Mouse (Mus musculus) stomach, postnatal 0 days (tissue): Measurements from ENCODE around the gene Hoxb6. TPM values are rescaled to one million over a fixed set of nuclear protein-coding genes. Genes with fewer than 3 reads are reported as not detected.

Source experiments
- ATAC-seq: fragments of 200-750 bp; cut with Nextera tagmentation; 2 replicates; pipeline ENCODE4 v1.8.0; 2017; ENCODE audit not compliant: low FRiP score, low TSS enrichment
- DNase-seq: peaks from one replicate; pipeline ENCODE4 v3.0.0-alpha.2; 2016; ENCODE audit warnings: low spot score
- H3K27ac ChIP-seq: fragments of 300-500 bp; sonication (generic); replicated peaks from 2 replicates; pipeline ENCODE4 v1.5.1; 2014; ENCODE audit warnings: mild to moderate bottlenecking, control low read depth
- H3K27me3 ChIP-seq: fragments of 300-500 bp; sonication (generic); 2 replicates; pipeline ENCODE4 v1.6.1; 2014; ENCODE audit warnings: low read length; ENCODE audit not compliant: control insufficient read depth, insufficient read depth
- H3K36me3 ChIP-seq: fragments of 300-500 bp; sonication (generic); 2 replicates; pipeline ENCODE4 v1.6.1; 2014; ENCODE audit warnings: low read length, mixed read lengths; ENCODE audit not compliant: control insufficient read depth, insufficient read depth
- H3K4me1 ChIP-seq: fragments of 300-500 bp; sonication (generic); replicated peaks from 2 replicates; pipeline ENCODE4 v1.6.1; 2014; ENCODE audit warnings: antibody characterized with exemption; ENCODE audit not compliant: control insufficient read depth, insufficient read depth
- H3K4me2 ChIP-seq: fragments of 300-500 bp; sonication (generic); replicated peaks from 2 replicates; pipeline ENCODE4 v1.6.1; 2014; ENCODE audit warnings: low read depth, mild to moderate bottlenecking, control low read depth, moderate library complexity
- H3K4me3 ChIP-seq: fragments of 300-500 bp; sonication (generic); 2 replicates; pipeline ENCODE4 v1.5.1; 2014; ENCODE audit warnings: low read depth, low read length, control low read depth
- H3K9ac ChIP-seq: fragments of 300-500 bp; sonication (generic); 2 replicates; pipeline ENCODE4 v1.6.1; 2014; ENCODE audit warnings: mild to moderate bottlenecking, low read length, control low read depth, mixed read lengths
- H3K9me3 ChIP-seq: fragments of 300-500 bp; sonication (generic); 2 replicates; pipeline ENCODE4 v1.6.1; 2016; ENCODE audit warnings: low read length; ENCODE audit not compliant: control insufficient read depth
- CTCF ChIP-seq: IDR thresholded peaks from 2 replicates; pipeline ENCODE4 v1.5.1; 2016; ENCODE audit warnings: antibody characterized with exemption, low read depth, mild to moderate bottlenecking, moderate library complexity
- EP300 ChIP-seq: optimal IDR thresholded peaks from 2 replicates; pipeline ENCODE3; 2016; ENCODE audit warnings: antibody characterized with exemption
- WGBS: fragments of 180-500 bp; shearing (Covaris S2); extraction: QIAGEN DNeasy Blood & Tissue Kit; methylation state at CpG from one replicate; pipeline ENCODE4 v1.1.7; 2014; 5-methylcytosine and 5-hydroxymethylcytosine counted together
- polyA plus RNA-seq: library from polyadenylated mRNA; unstranded; fragments of >200 nt; fragmentation: Nextera tagmentation; extraction: Ambion mirVana; gene quantifications from 2 replicates; pipeline ENCODE4 v1.2.1, GENCODE M21; 2015

Hoxb6 gene
- polyA plus RNA-seq, 1 experiment from 2014 or later = 7.9 TPM

DNA sequence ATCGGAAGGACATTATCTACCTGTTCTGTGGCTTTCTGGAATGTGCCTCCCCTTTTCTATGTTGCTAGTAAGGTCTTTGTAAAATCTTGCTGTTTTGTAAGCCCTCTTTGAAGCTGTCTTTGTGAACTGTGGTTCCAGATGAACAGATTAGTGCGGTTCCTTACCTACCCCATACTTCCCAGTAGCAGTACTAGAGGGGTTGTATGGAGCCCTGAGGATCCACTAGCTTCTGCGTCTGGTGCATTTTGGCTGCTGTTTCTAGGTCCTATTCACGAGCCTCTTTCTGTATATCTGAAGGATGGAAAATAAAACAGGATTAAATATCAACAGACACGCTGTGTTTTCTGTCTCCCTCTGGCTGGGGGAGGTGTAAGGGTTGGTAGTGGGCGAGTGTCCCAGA, 2.4 kb upstream of the Hoxb6 start:
- no peaks in the 10 kb centered on the region for H3K9me3 ChIP-seq
- H3K4me1 ChIP-seq = 0 out of 2 replicates have a peak, but pooled peaks cover 2% of the 10 kb centered on the region
- ATAC-seq (no peak), DNase-seq (no peak)
- no peaks in the 10 kb centered on the region for H3K36me3 ChIP-seq
- H3K27ac ChIP-seq = no peak overlapping the region
- 29% methylated on average over 6 of the region's 6 CpGs for WGBS
- H3K4me3 ChIP-seq = no peak overlapping the region
- H3K9ac ChIP-seq = no peak overlapping the region
- TF ChIP-seq EP300 (no peak), CTCF (no peak)
- no peak overlapping the region for H3K4me2 ChIP-seq
- peaks cover 27% of the 10 kb centered on the region for H3K27me3 ChIP-seq

GRCm38 (mm10) chr11:96290705-96291355, 1.4 kb upstream of the Hoxb6 start:
- no peak overlapping the region for H3K9ac ChIP-seq
- TF ChIP-seq CTCF (no peak), EP300 (no peak)
- 27% methylated on average over 17 of the region's 17 CpGs for WGBS
- DNase-seq (no peak), ATAC-seq (no peak)
- no peak overlapping the region for H3K27ac ChIP-seq
- H3K4me3 ChIP-seq = no peak overlapping the region
- peaks cover 25% of the 10 kb centered on the region for H3K27me3 ChIP-seq
- no peaks in the 10 kb centered on the region for H3K9me3 ChIP-seq
- H3K4me2 ChIP-seq = no peak overlapping the region
- H3K4me1 ChIP-seq = 0 out of 2 replicates have a peak, but pooled peaks cover 2% of the 10 kb centered on the region
- no peaks in the 10 kb centered on the region for H3K36me3 ChIP-seq

- Histone ChIP-seq H3K4me3 (peak overlapping the region; percentile 41), H3K27ac (peak overlapping the region; percentile 46), H3K4me2 (peak overlapping the region; percentile 54), H3K4me1 (no peaks in the 10 kb centered on the region), H3K36me3 (no peaks in the 10 kb centered on the region), H3K9me3 (no peaks in the 10 kb centered on the region), H3K27me3 (peaks cover 19% of the 10 kb centered on the region), H3K9ac (peak overlapping the region; percentile 53)
- DNase-seq (no peak), ATAC-seq (no peak)
- TF ChIP-seq EP300 (no peak), CTCF (no peak)
- 19% methylated on average over 12 of the region's 12 CpGs for WGBS
These were observed 457 bp downstream of the Hoxb6 start for GRCm38 (mm10) chr11:96292565-96293301.

- TF ChIP-seq CTCF (no peak), EP300 (no peak)
- H3K4me2 ChIP-seq = peak overlapping the region; percentile 54
- H3K27ac ChIP-seq = peak overlapping the region; percentile 46
- H3K27me3 ChIP-seq = peaks cover 17% of the 10 kb centered on the region
- H3K4me1 ChIP-seq = no peaks in the 10 kb centered on the region
- H3K9me3 ChIP-seq = no peaks in the 10 kb centered on the region
- WGBS = 16% methylated on average over 22 of the region's 22 CpGs
- peak overlapping the region; percentile 53 for H3K9ac ChIP-seq
- no peak for ATAC-seq
- DNase-seq = no peak
- H3K4me3 ChIP-seq = peak overlapping the region; percentile 41
- H3K36me3 ChIP-seq = no peaks in the 10 kb centered on the region
These were observed 1.1 kb downstream of the Hoxb6 start for GRCm38 (mm10) chr11:96293302-96293921.

DNA sequence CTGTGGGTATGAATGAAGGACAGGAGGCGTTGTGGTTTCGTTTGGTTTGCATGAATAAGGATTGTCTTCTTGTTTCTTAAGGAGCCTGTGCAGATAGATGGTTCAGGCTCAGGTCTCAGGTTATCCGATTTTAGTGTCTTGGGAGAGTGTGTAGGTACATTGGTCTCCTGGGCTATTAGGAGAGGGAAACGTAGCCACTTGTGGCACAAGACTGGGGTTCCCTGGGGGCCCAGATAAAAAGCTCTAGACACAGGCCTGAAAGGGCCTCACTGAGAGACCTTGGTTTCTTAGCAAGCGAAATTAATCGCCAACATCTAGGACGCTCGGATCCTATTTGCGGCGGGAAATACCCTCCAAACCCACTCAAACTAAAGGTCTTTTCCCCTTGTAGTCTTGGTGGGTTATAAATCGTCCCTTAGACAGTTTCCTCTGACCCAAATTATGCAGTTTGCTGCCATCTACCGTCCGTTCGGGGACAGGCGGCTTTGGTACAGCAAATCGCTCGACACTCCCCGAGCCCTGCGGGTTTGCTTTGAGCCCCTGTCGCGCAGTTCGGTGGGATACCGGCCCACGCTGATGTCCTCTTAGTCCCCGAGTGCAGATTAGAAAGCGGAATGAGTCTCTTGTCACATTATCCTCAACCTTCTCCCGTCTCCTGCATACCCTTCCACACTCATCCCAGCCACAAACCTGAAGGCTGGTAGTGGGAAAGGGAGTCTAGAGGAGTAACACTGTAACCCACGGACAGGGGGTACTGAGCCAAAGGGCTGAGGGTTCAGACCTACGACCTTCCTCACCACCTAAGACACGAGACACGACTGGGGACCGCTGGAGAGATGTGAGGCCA, 2.2 kb downstream of the Hoxb6 start:
- ATAC-seq = no peak
- H3K4me1 ChIP-seq = no peaks in the 10 kb centered on the region
- no peaks in the 10 kb centered on the region for H3K36me3 ChIP-seq
- 3% methylated on average over 32 of the region's 32 CpGs for WGBS
- peak; percentile 76 for DNase-seq
- H3K27ac ChIP-seq = 0 out of 2 replicates have a peak overlapping the region, but pooled peaks have one; percentile 24
- TF ChIP-seq CTCF (peak; percentile 87), EP300 (no peak)
- H3K9me3 ChIP-seq = no peaks in the 10 kb centered on the region
- peak overlapping the region; percentile 54 for H3K4me2 ChIP-seq
- peak overlapping the region; percentile 41 for H3K4me3 ChIP-seq
- peaks cover 17% of the 10 kb centered on the region for H3K27me3 ChIP-seq
- peak overlapping the region; percentile 48; the same call in 1 of the 2 replicates for H3K9ac ChIP-seq
